Mouse (Mus musculus): ENCODE measurements at regions not wholly inside any gene's neighbourhood (a gene's known extent, or its start where the extent isn't known, plus 50 kb on each side); places are given as distances from the start of the nearest gene placed in this dataset.

DNA sequence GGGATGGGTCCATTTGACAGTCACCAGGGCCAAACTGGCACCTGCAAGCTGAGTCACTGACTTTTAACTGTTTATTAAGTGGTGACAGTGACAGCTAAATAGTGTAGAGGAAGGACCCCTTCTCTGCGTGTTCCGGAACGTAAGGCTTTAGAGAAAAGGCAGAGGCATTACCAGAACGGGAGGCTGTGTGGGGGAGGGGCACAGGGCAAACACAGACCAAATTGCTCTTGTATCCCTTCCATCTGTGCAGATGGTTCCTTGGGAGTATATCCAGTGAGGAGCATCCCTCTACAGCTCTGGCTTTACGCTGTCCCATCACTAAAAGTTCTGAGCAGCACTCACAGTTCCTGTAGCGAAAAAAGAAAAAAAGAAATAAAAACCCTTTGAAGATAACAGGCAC, 368.1 kb downstream of the Rnf144a start:
- H3K27me3 ChIP-seq (replicated peaks): no peaks in the 10 kb centered on the region

DNA sequence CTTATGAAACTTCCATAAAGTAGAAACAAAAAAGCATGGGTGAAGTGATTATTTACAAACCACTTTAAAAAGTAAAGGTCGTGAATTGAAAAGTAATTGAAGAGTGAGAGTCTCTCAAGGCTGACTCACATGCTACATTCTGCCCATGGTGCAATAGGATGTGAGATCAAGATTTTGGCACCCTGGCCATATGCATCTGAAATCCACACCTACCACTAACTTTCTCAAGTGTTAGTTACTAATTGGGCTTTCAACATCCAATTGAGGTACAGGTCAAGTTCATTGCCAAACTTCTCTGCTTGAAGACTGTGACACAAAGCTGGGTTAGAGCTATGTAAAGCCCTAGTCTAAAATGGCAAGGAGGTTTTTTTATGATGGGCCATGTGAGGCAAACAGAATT, 369.7 kb downstream of the Rnf144a start:
- H3K36me3 ChIP-seq (replicated peaks; ENCODE audit: low read length): no peaks in the 10 kb centered on the region
- no peak overlapping the region for H3K4me3 ChIP-seq (replicated peaks)
- no peaks in the 10 kb centered on the region for H3K27me3 ChIP-seq (replicated peaks)
- H3K9me3 ChIP-seq: 0 out of 2 replicates have a peak, but pooled peaks cover 3% of the 10 kb centered on the region
- H3K4me1 ChIP-seq: no peaks in the 10 kb centered on the region
- TF ChIP-seq GATA1 (IDR thresholded peaks at IDR 0.05; ENCODE audit: borderline replicate concordance, low read length) (no peak), FLI1 (IDR thresholded peaks at IDR 0.05; ENCODE audit: low read length) (no peak)

More for the DNA sequence above, 368.1 kb downstream of the Rnf144a start:
- H3K36me3 ChIP-seq (replicated peaks; ENCODE audit: low read length): no peaks in the 10 kb centered on the region
- TF ChIP-seq FLI1 (IDR thresholded peaks at IDR 0.05; ENCODE audit: low read length) (no peak), GATA1 (IDR thresholded peaks at IDR 0.05; ENCODE audit: borderline replicate concordance, low read length) (no peak)
- 0 out of 2 replicates have a peak, but pooled peaks cover 3% of the 10 kb centered on the region for H3K9me3 ChIP-seq
- no peak overlapping the region for H3K4me3 ChIP-seq (replicated peaks)
- H3K4me1 ChIP-seq: no peaks in the 10 kb centered on the region

DNA sequence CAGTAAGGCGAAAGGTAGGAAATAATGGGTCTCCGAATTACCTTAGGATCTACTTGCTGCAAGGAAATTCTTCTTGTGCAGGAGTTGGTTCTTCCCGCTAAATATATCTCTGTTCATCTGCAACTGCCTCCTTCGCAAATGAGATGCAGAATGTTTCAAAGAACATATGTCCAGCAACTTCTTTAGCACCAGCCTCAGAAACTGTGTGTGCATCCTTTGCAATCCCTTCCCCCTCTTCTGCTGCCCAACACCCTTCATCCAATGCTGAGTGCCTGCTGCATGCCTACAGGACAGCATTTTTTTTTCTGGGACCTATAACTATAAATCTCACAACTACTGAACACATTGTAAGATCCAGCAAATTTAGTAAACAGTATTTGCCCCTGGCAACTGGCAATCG, 402.1 kb downstream of the Rnf144a start:
- no peaks in the 10 kb centered on the region for H3K36me3 ChIP-seq (replicated peaks; ENCODE audit: low read length)
- TF ChIP-seq GATA1 (IDR thresholded peaks at IDR 0.05; ENCODE audit: borderline replicate concordance, low read length): no peak
- no peak for TF ChIP-seq FLI1 (IDR thresholded peaks at IDR 0.05; ENCODE audit: low read length)
- H3K4me3 ChIP-seq (replicated peaks): no peak overlapping the region
- no peaks in the 10 kb centered on the region for H3K27me3 ChIP-seq (replicated peaks)
- no peaks in the 10 kb centered on the region for H3K9me3 ChIP-seq
- no peaks in the 10 kb centered on the region for H3K4me1 ChIP-seq

DNA sequence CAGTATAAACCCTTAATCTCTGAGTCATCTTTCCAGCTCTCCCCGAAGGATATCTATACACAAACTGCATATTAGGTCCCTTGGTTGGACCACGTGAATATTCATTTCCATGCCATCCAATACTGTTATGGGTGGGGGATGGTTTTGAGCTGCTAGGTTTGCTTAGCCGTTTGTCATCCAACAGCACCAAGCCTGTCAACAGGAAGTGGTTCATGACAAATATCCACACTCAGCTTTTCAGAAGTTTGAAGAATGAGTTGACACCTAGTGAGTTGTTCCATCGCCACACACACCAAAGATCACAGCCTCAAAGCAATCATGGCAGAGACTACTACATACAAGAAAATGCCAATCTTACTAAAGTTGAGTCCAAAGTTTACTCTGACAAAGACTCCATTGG, 421.0 kb downstream of the Rnf144a start:
- no peaks in the 10 kb centered on the region for H3K36me3 ChIP-seq (replicated peaks; ENCODE audit: low read length)
- peaks cover 11% of the 10 kb centered on the region for H3K9me3 ChIP-seq
- H3K27me3 ChIP-seq (replicated peaks): no peaks in the 10 kb centered on the region
- H3K4me1 ChIP-seq: no peaks in the 10 kb centered on the region
- no peak overlapping the region for H3K4me3 ChIP-seq (replicated peaks)
- TF ChIP-seq GATA1 (IDR thresholded peaks at IDR 0.05; ENCODE audit: borderline replicate concordance, low read length) (no peak), FLI1 (IDR thresholded peaks at IDR 0.05; ENCODE audit: low read length) (no peak)

DNA sequence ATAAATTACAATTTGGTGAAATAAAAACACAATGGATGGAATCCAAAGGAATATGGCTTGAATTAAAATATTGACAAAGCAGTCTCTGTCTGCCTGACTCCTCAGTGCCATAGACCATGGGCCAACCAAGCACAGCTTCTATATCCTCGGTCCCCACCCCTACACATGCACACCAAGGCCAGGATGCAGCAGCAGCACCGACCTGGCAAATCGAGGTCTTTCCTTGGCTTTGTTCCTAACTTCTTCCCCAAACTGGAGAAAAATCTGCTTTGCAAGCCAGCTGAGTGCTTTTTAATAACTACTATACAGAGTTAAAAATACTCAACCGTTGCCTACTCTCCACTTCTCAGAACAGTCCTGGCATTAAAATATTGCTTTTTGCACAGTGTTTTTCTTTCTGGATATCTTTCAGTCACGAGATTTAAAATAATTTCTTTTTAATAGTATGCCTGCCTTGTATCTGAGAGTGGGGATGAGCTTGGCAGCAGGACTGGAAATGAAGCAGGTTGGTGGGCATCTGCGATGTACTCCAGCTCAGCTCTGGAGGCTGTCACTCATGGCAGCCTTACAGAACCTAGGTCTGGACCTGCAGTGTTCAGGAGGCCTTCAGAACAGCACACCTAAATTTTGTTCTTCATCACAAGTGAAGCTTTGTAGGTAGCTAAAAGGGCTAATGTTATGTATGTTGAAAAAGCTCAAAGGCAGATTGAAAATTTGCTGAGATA, 423.1 kb downstream of the Rnf144a start:
- peaks cover 19% of the 10 kb centered on the region for H3K9me3 ChIP-seq
- no peak overlapping the region for H3K4me3 ChIP-seq (replicated peaks)
- TF ChIP-seq GATA1 (IDR thresholded peaks at IDR 0.05; ENCODE audit: borderline replicate concordance, low read length): no peak
- no peak for TF ChIP-seq FLI1 (IDR thresholded peaks at IDR 0.05; ENCODE audit: low read length)
- H3K4me1 ChIP-seq: no peaks in the 10 kb centered on the region
- H3K36me3 ChIP-seq (replicated peaks; ENCODE audit: low read length): no peaks in the 10 kb centered on the region
- no peaks in the 10 kb centered on the region for H3K27me3 ChIP-seq (replicated peaks)

DNA sequence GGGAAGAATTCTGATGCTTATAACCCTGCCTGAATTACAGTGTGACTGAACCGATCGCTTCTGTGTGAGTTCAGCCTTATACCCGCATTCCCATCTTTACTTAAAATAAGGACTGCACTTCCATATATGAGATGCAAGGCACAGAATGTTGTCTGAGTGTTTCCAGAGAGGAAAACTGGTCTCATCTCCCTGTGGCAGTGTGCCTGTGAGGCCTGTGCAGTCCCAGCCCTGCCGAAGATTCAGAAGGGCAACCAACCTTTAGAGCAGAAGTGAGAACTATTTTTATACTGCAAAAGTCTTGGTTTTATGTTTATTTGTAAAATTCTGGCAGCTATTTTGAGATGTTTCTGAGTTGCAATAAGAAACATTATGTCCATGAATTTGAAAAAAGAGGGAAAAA, 432.5 kb downstream of the Rnf144a start:
- TF ChIP-seq FLI1 (IDR thresholded peaks at IDR 0.05; ENCODE audit: low read length) (no peak), GATA1 (IDR thresholded peaks at IDR 0.05; ENCODE audit: borderline replicate concordance, low read length) (no peak)
- Histone ChIP-seq H3K27me3 (replicated peaks) (no peaks in the 10 kb centered on the region), H3K9me3 (no peaks in the 10 kb centered on the region), H3K36me3 (replicated peaks; ENCODE audit: low read length) (no peaks in the 10 kb centered on the region), H3K4me1 (no peaks in the 10 kb centered on the region), H3K4me3 (replicated peaks) (no peak overlapping the region)

DNA sequence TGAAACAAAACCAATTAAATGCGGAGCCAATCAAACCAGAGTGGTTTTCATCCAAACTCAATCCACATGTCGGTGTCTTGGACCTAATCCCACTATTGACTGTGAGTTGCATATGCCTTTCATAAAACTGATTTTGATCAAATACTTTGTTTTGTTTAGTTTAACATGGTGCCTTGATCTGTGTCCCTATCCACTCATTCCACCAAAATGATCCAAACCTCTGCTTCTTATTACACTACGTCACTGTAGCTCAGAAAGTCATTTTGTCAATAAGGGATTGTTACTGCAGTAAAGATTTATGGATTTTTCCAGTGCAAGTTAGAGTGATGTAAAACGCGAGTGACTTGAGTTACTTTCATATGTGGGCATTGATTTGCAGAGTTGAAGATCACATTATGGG, 436.7 kb downstream of the Rnf144a start:
- Histone ChIP-seq H3K4me1 (no peaks in the 10 kb centered on the region), H3K9me3 (peaks cover 2% of the 10 kb centered on the region; the same call in 1 of the 2 replicates), H3K27me3 (replicated peaks) (no peaks in the 10 kb centered on the region), H3K36me3 (replicated peaks; ENCODE audit: low read length) (no peaks in the 10 kb centered on the region), H3K4me3 (replicated peaks) (no peak overlapping the region)
- TF ChIP-seq GATA1 (IDR thresholded peaks at IDR 0.05; ENCODE audit: borderline replicate concordance, low read length) (no peak), FLI1 (IDR thresholded peaks at IDR 0.05; ENCODE audit: low read length) (no peak)

DNA sequence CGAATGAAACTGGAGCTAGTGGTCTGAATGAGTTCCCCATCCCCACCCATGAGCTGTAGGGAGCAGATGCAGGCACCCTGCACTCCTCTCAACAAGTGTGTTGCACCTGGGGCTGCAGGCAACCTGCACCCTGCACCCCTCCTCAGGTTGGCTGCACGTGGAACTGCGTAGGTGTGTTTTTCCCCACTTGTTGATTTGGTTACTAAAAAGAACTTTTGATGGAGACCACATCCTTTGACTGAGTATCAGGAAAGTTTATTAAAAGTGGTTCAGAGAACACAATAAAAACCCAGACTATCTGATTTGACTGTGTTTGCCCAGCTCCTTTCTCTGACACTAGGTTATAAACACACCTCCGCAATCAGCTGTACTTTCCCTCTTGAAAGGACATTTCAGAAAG, 456.5 kb downstream of the Rnf144a start:
- Histone ChIP-seq H3K4me1 (no peaks in the 10 kb centered on the region), H3K4me3 (replicated peaks) (no peak overlapping the region), H3K36me3 (replicated peaks; ENCODE audit: low read length) (no peaks in the 10 kb centered on the region), H3K27me3 (replicated peaks) (no peaks in the 10 kb centered on the region), H3K9me3 (no peaks in the 10 kb centered on the region)
- no peak for TF ChIP-seq GATA1 (IDR thresholded peaks at IDR 0.05; ENCODE audit: borderline replicate concordance, low read length)
- TF ChIP-seq FLI1 (IDR thresholded peaks at IDR 0.05; ENCODE audit: low read length): no peak

DNA sequence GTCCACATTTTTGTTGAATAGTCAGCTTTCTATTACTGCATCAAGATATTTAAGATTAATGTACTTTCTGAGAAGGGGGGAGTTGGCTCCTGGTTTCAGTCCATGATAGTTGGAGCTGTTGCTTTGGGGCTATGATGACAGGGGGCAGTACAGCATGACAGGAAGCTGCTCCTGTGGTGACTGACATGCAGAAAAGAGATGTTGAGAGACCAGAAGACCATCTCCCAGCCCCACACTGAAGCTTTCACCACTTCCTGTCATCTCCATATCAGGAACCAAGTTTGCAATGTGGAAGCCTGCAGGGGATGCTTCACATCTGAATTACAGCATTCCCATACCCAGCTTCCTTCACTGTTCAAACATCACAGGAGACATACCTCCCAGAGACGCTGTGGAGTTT, 457.5 kb downstream of the Rnf144a start:
- Histone ChIP-seq H3K36me3 (replicated peaks; ENCODE audit: low read length) (no peaks in the 10 kb centered on the region), H3K4me3 (replicated peaks) (no peak overlapping the region), H3K9me3 (no peaks in the 10 kb centered on the region), H3K27me3 (replicated peaks) (no peaks in the 10 kb centered on the region), H3K4me1 (no peaks in the 10 kb centered on the region)
- TF ChIP-seq GATA1 (IDR thresholded peaks at IDR 0.05; ENCODE audit: borderline replicate concordance, low read length): no peak
- no peak for TF ChIP-seq FLI1 (IDR thresholded peaks at IDR 0.05; ENCODE audit: low read length)

DNA sequence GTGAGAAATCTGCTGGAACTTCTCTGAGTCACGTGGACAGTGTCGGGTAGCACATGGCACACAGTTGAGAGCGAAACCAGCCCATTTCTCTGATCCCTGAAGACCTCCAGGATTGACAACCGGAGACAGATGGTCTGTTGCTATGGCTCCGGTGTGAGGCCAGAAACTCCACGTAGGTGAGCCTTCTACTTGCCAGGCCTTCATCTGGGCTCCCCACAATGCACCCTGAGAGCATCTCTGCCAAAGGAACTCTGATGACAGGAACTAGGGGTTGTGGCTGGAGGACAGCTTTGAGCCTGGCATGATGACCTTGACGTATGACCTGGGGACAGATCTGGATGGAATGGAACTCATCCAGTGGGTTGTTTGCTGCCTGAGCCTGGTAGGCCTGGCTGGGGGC, 467.9 kb downstream of the Rnf144a start:
- H3K27me3 ChIP-seq (replicated peaks): no peaks in the 10 kb centered on the region
- no peaks in the 10 kb centered on the region for H3K4me1 ChIP-seq
- TF ChIP-seq GATA1 (IDR thresholded peaks at IDR 0.05; ENCODE audit: borderline replicate concordance, low read length) (no peak), FLI1 (IDR thresholded peaks at IDR 0.05; ENCODE audit: low read length) (no peak)
- H3K36me3 ChIP-seq (replicated peaks; ENCODE audit: low read length): no peaks in the 10 kb centered on the region
- 0 out of 2 replicates have a peak, but pooled peaks cover 3% of the 10 kb centered on the region for H3K9me3 ChIP-seq
- no peak overlapping the region for H3K4me3 ChIP-seq (replicated peaks)

All from megakaryocyte, embryonic 14.5 days (primary cell).